Mouse (Mus musculus): ENCODE data around the gene Slc34a1. TPM values are rescaled to one million over a fixed set of nuclear protein-coding genes. Genes with fewer than 3 reads are reported as not detected.
A peak's percentile ranks its signal among the peaks of the same experiment; 100 is the strongest.
"Not testable (repeated sequence)": the region's sequence is repeated elsewhere in the genome, so short reads cannot be mapped to it uniquely, and the experiment has no call there.

Gene Slc34a1
- total RNA-seq, 2 experiments from 2014 or later: 0.15 TPM; not detected in 1

DNA sequence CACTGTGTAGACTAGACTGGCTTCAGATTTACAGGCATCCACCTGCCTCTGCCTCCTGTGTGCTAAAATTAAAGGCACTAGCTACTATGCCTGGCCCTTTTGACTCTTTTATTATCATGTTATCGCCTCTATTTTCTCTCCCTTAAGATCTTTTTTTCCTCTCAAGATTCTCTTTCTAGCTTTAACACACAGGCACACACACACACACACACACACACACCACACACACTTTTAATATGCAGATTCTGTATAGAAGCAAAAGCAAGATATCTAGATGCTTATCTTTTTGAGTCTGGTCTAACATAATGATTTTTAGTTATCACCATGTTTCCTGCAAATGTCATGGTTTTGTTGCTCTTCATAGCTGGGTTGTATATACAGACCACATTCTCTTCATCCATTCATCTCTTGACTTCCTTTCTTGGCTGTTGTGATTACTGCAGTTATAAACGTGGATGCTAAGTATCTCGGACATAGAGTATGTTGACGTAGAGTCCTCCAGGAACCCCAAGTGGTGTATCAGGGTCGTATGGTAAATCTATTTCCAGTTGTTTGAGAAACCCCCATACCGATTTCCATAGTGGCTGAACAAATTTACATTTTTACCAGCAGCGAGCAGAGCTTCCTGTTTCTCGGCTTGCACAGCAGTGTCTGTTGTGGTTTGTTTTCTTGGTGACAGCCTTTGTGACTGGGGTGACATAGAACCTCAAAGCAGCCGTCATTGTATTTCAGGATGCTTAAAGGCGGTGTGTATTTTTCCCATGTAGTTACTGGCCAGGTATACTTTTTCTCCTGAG, 34.1 kb downstream of the Slc34a1 start:
- Histone ChIP-seq H3K27ac (no peak overlapping the region), H3K4me3 (no peak overlapping the region)
- TF ChIP-seq CTCF (conservative IDR thresholded peaks at IDR 0.05): no peak
- no peak for DNase-seq (ENCODE audit: low spot score in 2 of 2)

GRCm38 (mm10) chr13:55437111-55437629, 39.2 kb downstream of the Slc34a1 start:
- not testable (repeated sequence) for H3K4me3 ChIP-seq; H3K27ac ChIP-seq; DNase-seq (ENCODE audit: low spot score in 2 of 2)

DNA sequence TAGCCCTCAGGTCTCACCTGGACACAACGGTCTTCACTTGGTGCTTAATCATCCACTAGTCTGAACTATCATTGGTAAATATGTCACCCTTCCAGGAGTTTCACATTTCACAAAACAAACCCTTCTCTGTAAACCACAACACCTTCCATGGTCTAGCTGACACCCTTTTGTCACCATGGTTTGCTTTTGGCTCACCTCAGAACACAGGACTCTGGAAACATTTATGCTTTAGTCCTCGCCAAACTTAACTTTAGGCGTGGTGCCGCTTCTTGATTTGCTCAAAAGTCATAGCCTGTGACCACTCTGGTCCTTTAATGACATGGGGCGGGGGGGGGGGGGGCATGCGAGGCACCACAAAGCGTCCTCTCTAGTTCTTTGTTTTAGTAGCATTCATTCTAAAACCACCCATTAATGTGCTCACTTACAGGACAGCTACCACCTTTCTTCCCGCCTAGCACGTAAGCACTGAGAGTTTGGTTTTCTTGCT, 45.9 kb downstream of the Slc34a1 start:
- DNase-seq (ENCODE audit: low spot score in 2 of 2): no peak
- TF ChIP-seq CTCF (conservative IDR thresholded peaks at IDR 0.05): no peak
- Histone ChIP-seq H3K27ac (peak overlapping the region; percentile 96), H3K4me3 (peak overlapping the region; percentile 74)

GRCm38 (mm10) chr13:55444286-55444936, 46.4 kb downstream of the Slc34a1 start:
- Histone ChIP-seq H3K27ac (peak overlapping the region; percentile 96), H3K4me3 (peak overlapping the region; percentile 74)
- DNase-seq (ENCODE audit: low spot score in 2 of 2): no peak
- no peak for TF ChIP-seq CTCF (conservative IDR thresholded peaks at IDR 0.05)

GRCm38 (mm10) chr13:55444937-55445315, 46.9 kb downstream of the Slc34a1 start, which contains the start of gene Grk6:
Gene Grk6 (plus strand): TSS chr13:55445072.
- TF ChIP-seq CTCF (conservative IDR thresholded peaks at IDR 0.05): no peak
- DNase-seq (ENCODE audit: low spot score in 2 of 2): peak; percentile 99 to 100
- H3K4me3 ChIP-seq: peak within 1 kb of the TSS; percentile 74
- H3K27ac ChIP-seq: peak within 1 kb of the TSS; percentile 96

DNA sequence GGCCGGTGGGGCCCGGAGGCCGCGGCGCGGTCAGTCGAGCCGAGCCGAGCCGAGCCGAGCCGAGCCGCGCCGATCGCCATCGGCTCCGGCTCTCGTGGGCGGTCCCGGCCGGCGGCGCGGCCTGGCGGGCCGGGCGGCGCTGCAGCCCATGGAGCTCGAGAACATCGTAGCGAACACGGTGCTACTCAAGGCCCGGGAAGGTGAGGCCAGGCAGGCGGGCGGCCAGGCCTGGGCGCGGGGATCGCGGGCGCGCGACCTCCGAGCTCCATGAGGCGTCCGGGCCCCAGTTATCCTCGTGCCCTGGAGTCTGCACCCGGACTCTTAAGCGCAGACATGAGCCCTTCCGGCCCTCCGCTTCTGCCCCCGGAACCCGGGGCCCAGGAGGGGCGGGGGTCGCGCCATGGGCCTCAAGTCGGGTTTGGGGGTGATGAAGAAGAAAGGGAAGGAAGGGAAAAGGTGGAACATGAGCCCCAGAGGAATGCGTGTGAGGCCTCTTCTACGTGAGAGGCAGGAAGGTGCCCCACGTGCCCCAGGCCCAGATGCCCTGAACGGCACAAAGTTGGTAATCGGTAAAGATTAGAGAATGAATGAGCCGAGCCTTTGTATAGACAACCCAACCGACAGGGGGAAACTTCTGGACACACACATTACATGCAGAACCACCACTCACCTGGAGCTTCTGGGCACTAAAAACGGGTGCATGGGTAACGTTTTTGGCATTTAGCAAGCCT, 47.5 kb downstream of the Slc34a1 start:
- H3K4me3 ChIP-seq: peak overlapping the region; percentile 70
- DNase-seq (ENCODE audit: low spot score in 2 of 2): no peak
- peak overlapping the region; percentile 94 for H3K27ac ChIP-seq
- TF ChIP-seq CTCF (conservative IDR thresholded peaks at IDR 0.05): no peak; the same call in 1 of the 2 replicates

- no peak for TF ChIP-seq CTCF (conservative IDR thresholded peaks at IDR 0.05)
- peak overlapping the region; percentile 70 for H3K4me3 ChIP-seq
- no peak overlapping the region for H3K27ac ChIP-seq
- DNase-seq (ENCODE audit: low spot score in 2 of 2): no peak
Measured at GRCm38 (mm10) chr13:55446483-55447105, 48.6 kb downstream of the Slc34a1 start.

DNA sequence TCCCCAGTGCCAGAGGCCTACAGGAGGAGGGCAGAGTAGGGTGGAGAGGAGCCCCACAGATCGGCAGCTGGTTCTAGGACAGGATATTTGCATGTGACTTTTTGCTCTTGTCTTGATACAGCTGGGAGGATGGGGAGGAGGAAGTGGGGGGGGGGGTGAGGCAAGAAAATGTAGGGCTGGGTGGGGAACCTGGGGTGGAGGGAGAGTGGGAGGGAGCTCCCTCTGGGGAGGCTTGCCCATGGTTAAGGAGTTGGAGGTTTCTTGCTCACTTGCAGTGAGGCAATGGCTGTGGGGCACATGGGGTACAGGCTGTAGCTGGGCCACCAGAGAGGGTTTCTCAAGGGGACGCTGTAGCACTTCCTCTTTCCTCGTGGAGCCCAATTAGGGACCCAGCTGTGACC, 49.6 kb downstream of the Slc34a1 start:
- Histone ChIP-seq H3K27ac (no peak overlapping the region), H3K4me3 (no peak overlapping the region)
- no peak for TF ChIP-seq CTCF (conservative IDR thresholded peaks at IDR 0.05)
- no peak for DNase-seq (ENCODE audit: low spot score in 2 of 2)

DNA sequence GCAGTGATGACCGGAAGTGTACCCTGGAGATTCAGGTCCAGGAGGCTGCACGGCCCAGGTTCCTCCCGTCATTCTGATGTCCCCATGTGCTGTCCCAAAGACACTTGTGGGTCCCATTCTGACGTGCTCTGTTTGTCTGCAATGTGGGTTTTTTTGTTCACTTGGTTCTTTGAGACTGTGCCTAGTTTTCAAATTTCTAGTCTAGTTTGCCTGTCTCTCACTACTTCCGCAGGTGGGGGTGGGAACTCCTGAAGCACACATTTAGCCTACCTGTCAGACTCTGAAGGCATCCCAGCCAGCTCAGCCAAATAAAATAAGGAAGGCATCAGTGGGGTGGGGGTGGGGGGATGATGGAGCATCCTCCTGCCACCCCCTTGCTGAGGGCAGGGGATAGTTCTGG, 50.1 kb downstream of the Slc34a1 start:
- no peak for TF ChIP-seq CTCF (conservative IDR thresholded peaks at IDR 0.05)
- no peak for DNase-seq (ENCODE audit: low spot score in 2 of 2)
- Histone ChIP-seq H3K27ac (no peak overlapping the region), H3K4me3 (no peak overlapping the region)

DNA sequence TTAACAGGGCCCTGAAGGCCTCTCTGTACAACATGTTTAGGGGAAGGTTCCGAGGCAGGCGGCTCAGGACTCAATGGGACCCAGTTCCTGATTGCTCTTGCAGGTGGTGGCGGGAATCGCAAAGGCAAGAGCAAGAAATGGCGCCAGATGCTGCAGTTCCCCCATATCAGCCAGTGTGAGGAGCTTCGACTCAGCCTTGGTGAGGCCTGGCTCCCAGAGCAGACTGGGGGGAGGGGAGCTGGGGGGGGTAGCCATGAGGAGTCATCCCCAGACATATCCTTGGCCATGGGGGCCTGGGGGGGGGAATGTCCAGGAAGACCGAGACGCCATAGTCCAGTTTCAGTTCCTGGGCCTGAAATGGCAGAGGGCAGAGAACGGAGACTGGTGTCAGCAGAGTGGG, 51.2 kb downstream of the Slc34a1 start:
- H3K4me3 ChIP-seq: no peak overlapping the region
- TF ChIP-seq CTCF (conservative IDR thresholded peaks at IDR 0.05): no peak

GRCm38 (mm10) chr13:55449679-55450441, 51.9 kb downstream of the Slc34a1 start:
- DNase-seq (ENCODE audit: low spot score in 2 of 2): no peak

More for the DNA sequence above, 51.2 kb downstream of the Slc34a1 start:
- no peak for DNase-seq (ENCODE audit: low spot score in 2 of 2)
- H3K27ac ChIP-seq: no peak overlapping the region

More at GRCm38 (mm10) chr13:55449679-55450441, 51.9 kb downstream of the Slc34a1 start:
- Histone ChIP-seq H3K27ac (no peak overlapping the region), H3K4me3 (no peak overlapping the region)
- peak; percentile 51 for TF ChIP-seq CTCF (conservative IDR thresholded peaks at IDR 0.05)
